Mouse (Mus musculus): Measurements from ENCODE around the gene Adam15.
A peak's percentile ranks its signal among the peaks of the same experiment; 100 is the strongest.

The Adam15 gene

GRCm38 (mm10) chr3:89349869-89350501, at the start of gene Adam15:
Adam15 (minus strand) TSS chr3:89349996.
- peak; percentile 75 for DNase-seq (ENCODE audit: low read depth, low spot score)

GRCm38 (mm10) chr3:89396654-89397005, 46.8 kb upstream of the Adam15 start:
- DNase-seq (ENCODE audit: low read depth, low spot score) = no peak

GRCm38 (mm10) chr3:89395806-89396653, 46.2 kb upstream of the Adam15 start:
- no peak for DNase-seq (ENCODE audit: low read depth, low spot score)

- no peak for DNase-seq (ENCODE audit: low read depth, low spot score)
Observed at GRCm38 (mm10) chr3:89395419-89395805, 45.6 kb upstream of the Adam15 start.

GRCm38 (mm10) chr3:89394894-89395256, 45.1 kb upstream of the Adam15 start:
- DNase-seq (ENCODE audit: low read depth, low spot score) = peak; percentile 79

GRCm38 (mm10) chr3:89394006-89394893, 44.5 kb upstream of the Adam15 start, which contains the start of gene Zbtb7b:
Zbtb7b (minus strand) TSS chr3:89394776.
- DNase-seq (ENCODE audit: low read depth, low spot score) = peak; percentile 68

GRCm38 (mm10) chr3:89393605-89394004, 43.8 kb upstream of the Adam15 start:
- DNase-seq (ENCODE audit: low read depth, low spot score) = peak; percentile 94

GRCm38 (mm10) chr3:89392871-89393311, 43.1 kb upstream of the Adam15 start:
- no peak for DNase-seq (ENCODE audit: low read depth, low spot score)

- peak; percentile 53 for DNase-seq (ENCODE audit: low read depth, low spot score)
Observed at GRCm38 (mm10) chr3:89391663-89392511, 42.1 kb upstream of the Adam15 start.

- no peak for DNase-seq (ENCODE audit: low read depth, low spot score)
Observed at GRCm38 (mm10) chr3:89390699-89391662, 41.2 kb upstream of the Adam15 start.

- DNase-seq (ENCODE audit: low read depth, low spot score) = no peak
Observed at GRCm38 (mm10) chr3:89390111-89390515, 40.3 kb upstream of the Adam15 start.

- no peak for DNase-seq (ENCODE audit: low read depth, low spot score)
Observed at GRCm38 (mm10) chr3:89388901-89389740, 39.3 kb upstream of the Adam15 start.

GRCm38 (mm10) chr3:89388134-89388881, 38.5 kb upstream of the Adam15 start:
- DNase-seq (ENCODE audit: low read depth, low spot score) = no peak

- DNase-seq (ENCODE audit: low read depth, low spot score) = no peak
Observed at GRCm38 (mm10) chr3:89387632-89388031, 37.8 kb upstream of the Adam15 start.

- no peak for DNase-seq (ENCODE audit: low read depth, low spot score)
Observed at GRCm38 (mm10) chr3:89386438-89387420, 36.9 kb upstream of the Adam15 start.

GRCm38 (mm10) chr3:89385451-89385850, 35.7 kb upstream of the Adam15 start:
- DNase-seq (ENCODE audit: low read depth, low spot score) = no peak

All from retina, postnatal 7 days (tissue).